Mouse (Mus musculus) splenic B cell, adult 2 months (primary cell): ENCODE measurements around the gene Kiss1r.

Source experiments
- DNase-seq: peaks from one replicate; pipeline ENCODE4 v3.0.0-alpha.2; 2011; ENCODE audit warnings: low read depth, low spot score
- H3K27me3 ChIP-seq: 2 replicates; pipeline ENCODE4 v1.6.1; 2012; ENCODE audit warnings: mild to moderate bottlenecking, low read length, moderate library complexity, mixed read lengths; ENCODE audit not compliant: control insufficient read depth, poor library complexity, insufficient read depth, severe bottlenecking
- H3K36me3 ChIP-seq: 2 replicates; pipeline ENCODE4 v1.6.1; 2012; ENCODE audit warnings: mild to moderate bottlenecking, low read length, moderate library complexity, mixed read lengths; ENCODE audit not compliant: control insufficient read depth, poor library complexity, insufficient read depth, severe bottlenecking

Kiss1r gene

GRCm38 (mm10) chr10:79934794-79935569 lies 18.2 kb downstream of the Kiss1r start:
- no peak for DNase-seq
- Histone ChIP-seq H3K36me3 (peaks cover 2% of the 10 kb centered on the region; the same call in 1 of the 2 replicates), H3K27me3 (no peaks in the 10 kb centered on the region)

DNA sequence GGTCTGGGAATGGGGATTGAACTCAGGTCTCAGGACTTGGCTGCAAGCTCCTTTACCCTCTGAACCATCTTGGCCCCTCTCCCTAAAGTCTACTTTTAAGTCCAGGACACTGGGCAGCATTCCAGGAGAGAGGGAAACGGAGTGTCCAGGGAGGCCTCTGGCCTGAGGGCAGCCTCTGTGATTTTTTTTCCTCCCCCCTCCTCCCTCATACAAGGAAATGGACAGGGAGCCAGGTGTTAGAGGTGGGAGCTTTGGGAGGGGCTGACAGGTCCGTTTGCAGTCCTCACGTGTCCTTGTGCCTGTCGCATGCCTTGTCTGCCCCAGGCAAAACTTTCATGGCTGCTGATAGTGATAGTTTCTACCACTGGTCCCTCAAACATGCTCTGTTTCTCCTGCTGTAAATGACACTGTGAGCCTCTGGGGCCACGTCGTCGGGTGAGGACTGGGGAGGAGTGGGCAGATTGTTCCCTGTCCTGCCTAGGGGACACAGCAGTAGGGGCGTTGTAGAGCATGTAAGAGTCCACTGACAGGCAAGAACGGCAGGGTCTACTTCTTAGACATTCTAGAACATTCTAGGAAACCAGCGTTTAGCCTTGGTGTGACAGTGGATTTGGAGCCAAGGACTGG lies 19.6 kb downstream of the Kiss1r start:
- DNase-seq = no peak
- H3K36me3 ChIP-seq = no peaks in the 10 kb centered on the region; the same call in 1 of the 2 replicates
- no peaks in the 10 kb centered on the region for H3K27me3 ChIP-seq

- no peaks in the 10 kb centered on the region for H3K27me3 ChIP-seq
- DNase-seq = peak; percentile 87
Measured at GRCm38 (mm10) chr10:79936911-79937441, 20.2 kb downstream of the Kiss1r start.

GRCm38 (mm10) chr10:79937775-79938526 lies 21.2 kb downstream of the Kiss1r start:
- no peak for DNase-seq
- Histone ChIP-seq H3K36me3 (no peaks in the 10 kb centered on the region), H3K27me3 (no peaks in the 10 kb centered on the region)

More at GRCm38 (mm10) chr10:79936911-79937441, 20.2 kb downstream of the Kiss1r start:
- no peaks in the 10 kb centered on the region for H3K36me3 ChIP-seq

DNA sequence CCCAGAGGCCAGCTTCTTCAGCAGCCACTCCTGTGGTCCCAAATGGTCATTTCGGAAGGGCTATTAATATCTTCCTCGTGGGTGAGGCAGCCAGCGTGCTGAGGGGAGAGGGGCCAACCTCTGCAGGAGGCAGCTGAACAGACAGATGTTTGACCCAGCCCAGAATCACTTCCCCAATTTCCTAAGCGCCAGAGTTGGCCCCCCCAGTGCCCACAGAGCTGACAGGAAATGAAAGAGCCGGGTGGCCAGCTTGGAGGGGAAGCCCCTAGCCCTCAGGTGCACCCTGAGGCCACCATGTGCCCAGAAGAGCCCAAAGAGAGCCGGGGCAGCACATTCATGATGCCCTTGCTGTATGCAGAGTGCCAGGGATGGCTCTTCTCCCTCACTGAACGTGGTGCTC lies 24.0 kb downstream of the Kiss1r start:
- Histone ChIP-seq H3K27me3 (no peaks in the 10 kb centered on the region), H3K36me3 (no peaks in the 10 kb centered on the region)
- peak; percentile 92 for DNase-seq

DNA sequence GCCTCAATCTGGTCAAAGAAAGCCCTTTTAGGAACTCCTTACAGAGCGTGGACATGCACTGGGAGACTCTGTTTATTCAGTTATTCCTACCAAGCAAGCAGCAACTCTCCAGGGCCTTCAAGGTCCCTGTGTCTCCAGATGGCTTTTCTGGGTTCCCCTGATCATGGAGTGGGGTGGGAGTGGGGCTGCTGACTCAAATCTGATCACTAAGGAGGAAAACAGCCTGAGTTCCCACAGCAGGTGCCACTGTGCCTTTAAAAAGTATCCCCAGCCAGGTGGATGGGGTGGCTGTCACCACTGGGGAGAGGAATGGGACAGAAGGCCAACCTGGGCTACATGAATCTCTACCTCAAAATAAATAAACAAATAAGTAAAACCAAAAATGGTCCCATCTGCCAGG lies 26.2 kb downstream of the Kiss1r start:
- DNase-seq = no peak
- Histone ChIP-seq H3K27me3 (no peaks in the 10 kb centered on the region), H3K36me3 (no peaks in the 10 kb centered on the region; the same call in 1 of the 2 replicates)

DNA sequence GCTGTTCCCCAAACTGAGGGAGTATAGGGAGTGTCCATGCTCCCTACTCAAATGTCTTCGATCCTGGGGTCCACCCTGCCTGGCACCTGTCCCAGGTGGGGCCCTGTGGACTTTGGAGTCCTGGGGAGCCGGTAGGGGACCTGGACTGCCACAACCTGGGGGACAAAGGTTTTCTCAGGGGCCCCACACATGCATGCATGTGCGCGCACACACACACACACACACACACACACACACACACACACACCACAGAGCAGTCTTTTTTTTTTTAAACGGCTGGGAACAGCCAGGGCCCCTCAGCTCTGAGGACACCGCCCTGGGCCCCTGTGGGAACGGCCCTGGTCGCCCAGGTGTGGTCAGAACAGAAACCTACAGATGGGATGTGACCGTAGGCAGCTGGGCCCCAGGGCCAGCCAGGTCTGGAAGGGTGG lies 26.7 kb downstream of the Kiss1r start:
- Histone ChIP-seq H3K27me3 (no peaks in the 10 kb centered on the region), H3K36me3 (no peaks in the 10 kb centered on the region; the same call in 1 of the 2 replicates)
- DNase-seq = no peak

DNA sequence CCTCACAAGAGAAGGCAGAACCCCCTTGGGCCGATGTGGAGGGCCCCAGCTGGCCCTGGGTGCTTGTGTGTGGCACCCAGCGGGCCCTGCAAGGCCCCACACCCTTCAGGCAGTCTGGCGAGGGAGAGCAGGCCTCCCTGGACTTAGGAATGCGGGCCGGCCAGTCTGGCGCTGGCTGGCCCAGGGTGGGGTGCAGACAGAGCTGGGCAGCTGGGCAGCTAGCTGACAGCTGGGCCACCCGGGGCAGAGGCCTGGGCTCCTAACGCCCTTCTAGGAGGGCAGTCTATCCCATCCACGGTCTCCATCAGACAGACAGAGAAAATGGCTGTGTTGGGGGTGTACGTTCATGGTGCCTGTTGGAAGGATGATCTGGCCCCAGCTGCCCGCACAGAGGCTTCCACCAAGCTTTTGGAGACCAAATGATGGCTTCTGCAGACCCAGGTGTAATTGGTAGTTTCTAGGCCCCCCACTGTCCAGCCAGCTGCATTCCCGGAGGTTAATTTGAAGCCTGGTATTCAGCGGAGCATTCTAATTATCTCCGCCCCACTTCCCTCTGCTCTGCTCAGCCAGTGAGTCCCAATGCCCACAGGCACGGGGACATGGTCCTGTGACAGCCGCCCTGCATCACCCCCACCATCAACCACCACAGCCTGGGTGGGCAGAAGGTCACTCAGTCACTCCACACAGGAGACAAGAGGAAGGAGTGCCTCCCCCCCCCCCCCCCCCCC lies 28.9 kb downstream of the Kiss1r start:
- no peaks in the 10 kb centered on the region for H3K27me3 ChIP-seq
- no peak for DNase-seq
- H3K36me3 ChIP-seq = no peaks in the 10 kb centered on the region; the same call in 1 of the 2 replicates

- H3K36me3 ChIP-seq = peaks cover 2% of the 10 kb centered on the region; the same call in 1 of the 2 replicates
- no peak for DNase-seq
Measured at GRCm38 (mm10) chr10:79946752-79947322, 30.1 kb downstream of the Kiss1r start.

DNA sequence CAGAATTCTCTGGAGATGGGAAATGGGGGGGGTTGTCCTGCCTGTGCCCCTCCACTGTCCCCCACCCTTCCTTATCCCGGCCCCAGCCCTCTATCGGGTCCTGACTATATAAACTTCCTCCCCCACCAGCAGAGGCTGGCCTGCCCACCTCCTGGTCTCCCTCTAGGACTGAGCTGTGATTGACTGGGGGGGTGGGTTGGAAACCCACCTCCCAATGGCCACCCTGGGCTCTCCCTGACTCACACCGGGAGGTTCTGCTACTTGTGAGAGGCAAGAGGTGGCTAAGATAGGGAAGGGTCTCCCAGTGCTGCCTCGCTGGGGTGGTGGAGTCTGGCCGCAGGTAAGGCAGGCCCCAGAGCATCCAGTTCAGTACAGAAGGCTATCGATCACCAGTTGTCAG lies 30.7 kb downstream of the Kiss1r start:
- H3K36me3 ChIP-seq = peaks cover 2% of the 10 kb centered on the region; the same call in 1 of the 2 replicates
- DNase-seq = no peak
- no peaks in the 10 kb centered on the region for H3K27me3 ChIP-seq

More at GRCm38 (mm10) chr10:79946752-79947322, 30.1 kb downstream of the Kiss1r start:
- H3K27me3 ChIP-seq = no peaks in the 10 kb centered on the region

DNA sequence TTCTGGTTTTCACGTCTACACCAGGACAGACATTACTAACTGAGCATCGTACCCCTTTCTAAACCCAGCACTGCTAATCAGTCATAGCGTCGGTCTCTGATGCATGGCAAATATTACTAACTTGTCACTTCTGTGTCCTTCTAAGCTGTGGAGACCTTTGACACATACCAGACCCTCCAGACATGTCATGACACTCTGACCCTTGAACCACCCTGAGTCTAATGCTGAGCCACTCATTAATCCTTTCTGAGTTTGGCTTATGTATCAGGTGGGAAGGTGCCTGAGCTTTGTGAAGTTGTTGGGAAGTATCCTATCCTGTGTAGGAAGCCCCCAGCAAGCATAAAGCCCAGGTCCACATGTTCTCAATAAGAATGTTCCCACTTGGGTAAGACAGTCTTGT lies 33.1 kb downstream of the Kiss1r start:
- no peaks in the 10 kb centered on the region for H3K27me3 ChIP-seq
- no peak for DNase-seq
- peaks cover 2% of the 10 kb centered on the region; the same call in 1 of the 2 replicates for H3K36me3 ChIP-seq

DNA sequence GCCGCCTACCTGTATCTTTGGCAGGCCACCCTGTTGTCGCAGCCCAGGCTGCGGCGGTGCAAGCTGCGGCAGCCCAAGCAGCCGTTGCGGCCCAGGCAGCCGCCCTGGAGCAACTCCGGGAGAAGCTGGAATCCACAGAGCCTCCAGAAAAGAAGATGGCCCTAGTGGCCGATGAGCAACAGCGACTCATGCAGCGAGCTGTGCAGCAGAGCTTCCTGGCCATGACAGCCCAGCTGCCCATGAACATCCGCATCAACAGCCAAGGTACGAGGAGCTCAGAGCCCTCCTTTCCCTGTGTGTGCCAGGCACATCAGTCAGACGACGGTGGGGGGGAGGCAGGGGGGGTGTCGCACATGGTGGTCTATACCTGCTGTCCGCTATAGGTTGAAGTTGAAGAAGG lies 33.9 kb downstream of the Kiss1r start:
- no peak for DNase-seq
- Histone ChIP-seq H3K36me3 (peaks cover 2% of the 10 kb centered on the region; the same call in 1 of the 2 replicates), H3K27me3 (no peaks in the 10 kb centered on the region)

- no peaks in the 10 kb centered on the region for H3K27me3 ChIP-seq
- DNase-seq = peak; percentile 67
- H3K36me3 ChIP-seq = peaks cover 2% of the 10 kb centered on the region; the same call in 1 of the 2 replicates
Measured at GRCm38 (mm10) chr10:79953946-79954345, 37.2 kb downstream of the Kiss1r start.

GRCm38 (mm10) chr10:79955691-79956090 lies 38.9 kb downstream of the Kiss1r start:
- no peaks in the 10 kb centered on the region for H3K27me3 ChIP-seq
- H3K36me3 ChIP-seq = peaks cover 2% of the 10 kb centered on the region; the same call in 1 of the 2 replicates
- DNase-seq = no peak
